Mouse (Mus musculus): ENCODE data around the gene Cabp1.

The Cabp1 gene

DNA sequence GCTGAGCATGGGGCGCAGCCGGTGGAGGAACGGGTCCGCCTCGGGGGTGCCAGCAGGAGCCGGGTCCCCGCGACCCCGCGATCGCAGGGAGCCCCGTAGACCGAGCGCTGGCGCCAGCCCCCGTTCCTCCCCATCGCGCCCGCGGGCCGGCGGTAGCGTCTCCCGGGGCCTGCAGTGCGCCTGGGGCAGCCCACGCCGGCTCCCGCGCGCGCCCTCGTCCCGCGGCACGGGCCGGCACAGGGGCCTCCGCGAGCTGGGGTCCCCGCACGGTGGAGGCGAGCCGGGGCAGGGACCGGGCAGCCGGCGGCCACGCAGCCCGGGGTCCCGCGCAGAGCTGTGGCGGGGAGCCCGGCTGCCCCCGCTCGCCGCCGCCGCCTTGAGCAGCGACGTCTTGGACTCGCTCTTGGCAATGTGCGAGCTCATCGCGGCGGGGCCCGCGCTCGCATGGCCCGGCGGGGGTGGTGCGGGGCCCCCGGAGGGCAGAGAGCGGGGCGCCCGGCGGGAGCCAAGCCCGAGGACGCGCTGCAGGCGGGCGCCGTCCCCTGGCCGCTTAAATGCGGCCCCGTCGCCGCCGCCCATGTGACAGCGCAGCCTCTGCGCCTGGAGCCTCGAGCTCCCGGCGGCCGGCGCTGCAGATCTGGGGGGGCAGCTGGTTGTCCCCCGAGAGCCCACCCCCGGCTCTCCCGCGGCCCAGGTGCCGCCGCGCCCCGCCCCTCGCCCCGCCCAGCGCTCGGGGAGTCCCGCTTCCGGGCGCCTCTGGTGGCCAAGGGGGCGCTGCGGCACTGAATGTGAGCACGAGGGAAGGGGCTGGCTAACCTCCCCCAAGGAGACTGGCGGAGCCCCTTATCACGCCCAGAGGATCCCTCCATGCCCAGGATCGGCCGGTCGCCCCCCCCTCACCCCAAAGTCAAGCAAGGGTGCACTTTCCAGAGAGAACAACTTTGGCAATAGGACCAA, at the start of gene Cabp1:
TSS of gene Cabp1 (minus strand) at position 713 of the 957 bp plus-strand sequence.
- DNase-seq (ENCODE audit: low read depth, low spot score), result no peak

DNA sequence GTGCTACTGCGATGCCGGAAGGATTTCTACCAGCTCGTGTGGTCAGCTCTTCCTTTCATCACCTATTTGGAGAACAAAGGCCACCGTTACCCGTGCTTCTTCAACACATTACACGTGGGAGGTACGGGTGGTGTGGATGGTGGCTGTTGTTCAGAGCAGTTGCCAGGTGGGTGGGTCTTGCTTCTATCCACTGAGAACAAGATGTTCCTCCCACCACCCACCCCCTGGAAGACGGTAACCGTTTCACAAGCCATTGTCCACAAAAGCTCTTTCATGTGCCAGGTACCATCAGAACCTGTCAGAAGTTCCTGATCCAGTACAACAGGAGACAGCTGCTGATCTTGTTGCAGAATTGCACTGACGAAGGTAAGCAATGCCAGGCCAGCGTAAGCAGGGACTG, 46.0 kb upstream of the Cabp1 start:
- no peak for DNase-seq (ENCODE audit: low read depth, low spot score)

DNA sequence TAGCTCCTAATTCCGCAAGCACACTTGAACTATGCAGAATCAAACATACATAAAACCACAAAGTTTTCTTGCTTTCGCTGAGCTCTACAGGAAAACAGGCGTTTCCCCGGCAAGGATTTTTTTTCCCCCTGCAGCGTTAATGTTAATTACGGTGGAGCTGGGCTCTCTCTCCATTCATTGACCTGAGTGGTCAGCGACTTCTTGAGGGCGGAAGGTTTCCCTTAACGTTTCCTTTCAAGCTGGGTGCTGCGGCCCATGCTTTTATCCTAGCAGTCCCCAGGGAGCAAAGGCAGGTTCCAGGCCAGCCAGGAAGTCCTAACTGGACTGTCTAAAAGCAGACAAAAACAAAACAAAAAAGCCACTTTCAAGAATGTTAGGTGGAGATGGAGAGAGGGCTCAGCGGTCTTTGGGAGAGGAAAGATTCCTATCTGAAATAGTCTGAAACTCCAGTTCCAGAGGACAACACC, 44.6 kb upstream of the Cabp1 start:
- DNase-seq (ENCODE audit: low read depth, low spot score), result no peak

DNA sequence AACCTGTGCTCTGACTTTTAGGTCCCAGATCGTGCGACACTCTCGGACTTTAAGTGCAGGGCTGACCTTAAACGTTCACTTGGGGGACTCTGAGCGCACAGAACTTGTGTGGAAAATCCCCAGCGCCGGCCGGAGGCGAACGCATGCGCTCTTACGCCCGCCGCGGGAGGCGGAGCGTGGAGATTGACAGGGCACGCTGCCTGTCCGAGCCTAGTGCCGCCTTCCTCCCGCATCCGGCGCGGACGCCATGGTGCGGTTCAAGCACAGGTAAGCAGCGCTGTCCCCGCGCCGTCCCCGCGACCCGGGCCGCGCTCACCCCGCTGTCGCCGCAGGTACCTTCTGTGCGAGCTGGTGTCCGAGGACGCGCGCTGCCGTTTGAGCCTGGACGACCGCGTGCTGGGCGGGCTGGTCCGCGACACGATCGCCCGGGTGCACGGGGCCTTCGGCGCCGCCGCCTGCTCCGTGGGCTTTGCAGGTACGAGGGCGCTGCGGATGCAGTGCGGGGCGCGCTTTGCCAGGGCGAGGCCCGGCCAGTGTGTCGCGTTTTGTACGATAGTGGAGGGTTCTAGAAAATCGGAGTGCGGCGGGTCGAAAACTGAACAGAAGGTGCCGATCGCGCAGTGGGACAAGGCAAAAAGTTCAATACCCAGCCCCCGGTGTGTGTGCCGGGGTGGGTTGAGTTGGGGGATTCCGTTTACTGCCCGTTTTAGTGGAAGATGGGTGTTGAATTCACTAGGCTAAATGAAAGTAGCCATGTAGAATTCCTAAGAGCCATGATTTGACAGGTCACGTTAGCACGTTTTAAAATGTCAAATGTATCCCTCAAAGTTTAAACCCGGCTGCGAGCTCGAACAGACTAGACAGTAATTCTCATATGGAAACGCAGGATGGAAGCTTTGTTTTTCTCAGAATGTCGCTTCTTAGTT, 43.9 kb upstream of the Cabp1 start:
- peak; percentile 82 for DNase-seq (ENCODE audit: low read depth, low spot score)

DNA sequence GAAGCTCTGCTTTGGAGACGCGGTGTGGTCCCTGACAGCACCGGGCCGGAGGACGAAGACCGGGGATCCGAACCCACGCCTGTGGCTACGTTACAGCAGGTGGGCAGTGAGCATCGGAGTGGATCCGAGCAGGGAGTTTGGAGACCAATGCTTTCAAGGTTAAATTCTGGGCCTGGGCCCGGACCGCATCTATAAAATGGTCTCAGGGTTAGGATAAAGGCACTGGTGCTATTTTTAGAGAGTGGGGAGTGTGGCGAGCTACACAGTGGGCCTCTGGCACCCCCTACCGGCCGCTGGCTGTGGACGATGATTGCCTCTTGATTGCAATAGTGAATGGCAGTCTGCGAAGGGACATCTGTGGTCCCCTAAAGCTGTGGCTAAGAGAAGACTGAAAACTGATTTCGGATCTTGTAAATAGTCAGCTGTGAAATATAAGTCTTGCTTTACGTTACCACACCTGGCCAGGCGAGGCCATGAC, 41.6 kb upstream of the Cabp1 start, which contains the start of gene Pop5:
TSS of gene Pop5 (plus strand) at position 51 of the 478 bp plus-strand sequence.
- peak; percentile 82 for DNase-seq (ENCODE audit: low read depth, low spot score)

DNA sequence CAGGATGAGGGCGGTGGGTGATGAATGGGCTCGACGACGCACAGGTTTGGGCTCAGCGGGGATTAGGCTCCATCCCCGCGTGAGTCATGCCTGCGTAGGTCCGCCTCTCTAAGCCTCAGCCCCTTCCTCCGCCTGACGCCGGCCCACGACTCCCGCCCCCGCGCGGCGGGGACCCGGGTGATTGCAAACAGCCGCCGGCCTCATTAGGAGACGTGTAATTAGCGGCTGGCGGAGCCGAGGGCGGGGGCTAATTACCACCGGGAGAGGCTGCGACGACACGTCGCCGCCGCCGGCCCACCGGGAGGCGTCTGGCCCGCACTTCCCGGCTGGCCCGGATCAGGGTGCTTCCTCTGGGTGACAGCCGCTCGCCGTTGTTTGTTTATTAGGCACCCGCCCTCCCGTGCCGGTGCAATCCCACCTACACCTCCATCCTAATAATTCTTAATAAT, 41.2 kb upstream of the Cabp1 start:
- peak; percentile 63 for DNase-seq (ENCODE audit: low read depth, low spot score)

DNA sequence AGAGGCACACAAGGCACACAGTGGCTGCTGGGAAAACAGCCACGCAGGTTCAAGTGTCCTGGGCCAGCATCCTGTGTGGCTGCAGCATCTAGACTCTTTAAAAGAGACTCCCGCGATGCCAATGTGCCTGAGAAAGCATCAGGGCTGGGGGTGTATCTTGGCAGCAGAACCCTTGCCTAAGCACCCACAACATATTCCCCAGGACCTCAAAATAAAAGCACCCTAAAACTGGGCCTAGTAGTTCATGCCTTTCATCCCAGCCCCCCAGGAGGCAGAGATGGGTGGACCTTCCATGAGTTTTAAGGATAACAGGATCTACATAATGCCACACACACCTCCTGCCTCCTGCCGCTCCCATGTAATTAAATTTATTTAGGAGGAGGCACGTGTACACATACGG, 40.3 kb upstream of the Cabp1 start:
- DNase-seq (ENCODE audit: low read depth, low spot score), result no peak

DNA sequence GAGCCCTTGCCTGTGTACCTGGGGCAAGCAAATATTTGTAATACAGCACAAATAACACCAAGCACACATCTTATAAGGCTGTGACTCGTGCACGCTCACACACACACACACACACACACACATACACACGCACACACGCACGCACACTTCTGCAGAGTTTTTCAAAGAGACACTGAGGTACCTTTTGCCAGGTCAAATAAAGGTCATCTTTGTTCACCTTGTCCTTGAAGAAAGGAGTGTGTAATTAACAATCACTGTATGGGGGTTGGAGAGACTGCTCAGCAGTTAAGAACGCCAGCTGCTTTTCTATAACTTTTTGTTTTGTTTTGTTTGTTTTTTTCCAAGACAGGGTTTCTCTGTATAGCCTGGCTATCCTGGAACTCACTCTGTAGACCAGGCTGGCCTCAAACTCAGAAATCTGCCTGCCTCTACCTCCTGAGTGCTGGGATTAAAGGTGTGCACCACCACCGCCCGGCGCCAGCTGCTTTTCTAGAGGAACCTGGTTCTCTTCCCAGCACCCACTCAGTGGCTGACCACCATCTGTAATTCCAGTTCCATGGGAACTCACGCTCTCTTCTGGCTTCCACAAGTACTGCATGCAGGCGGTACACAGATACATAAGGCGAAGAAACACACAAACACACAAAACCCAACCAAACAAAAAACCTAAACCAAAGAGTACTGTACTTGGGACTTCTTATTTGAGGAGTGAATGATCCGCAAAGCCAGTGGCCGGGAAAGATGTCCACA, 39.0 kb upstream of the Cabp1 start:
- no peak for DNase-seq (ENCODE audit: low read depth, low spot score)

DNA sequence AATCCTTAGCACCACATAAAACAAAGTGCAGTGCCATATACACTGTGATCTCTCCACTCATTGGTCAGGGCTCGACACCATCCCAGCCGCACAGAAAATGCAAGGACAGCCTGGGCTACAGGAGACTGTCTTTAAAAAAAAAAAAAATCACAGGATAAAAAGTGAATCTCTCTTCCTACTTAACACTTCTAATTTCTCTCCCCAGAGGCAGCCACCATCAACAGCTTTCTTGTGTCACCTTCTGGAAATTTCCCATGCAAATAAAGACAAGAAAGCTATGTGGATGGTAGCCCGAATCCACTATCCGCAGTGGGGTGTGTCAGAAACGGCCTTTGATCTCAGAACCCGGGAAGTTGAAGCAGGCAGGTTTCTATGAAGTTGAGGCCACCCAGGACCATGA, 38.3 kb upstream of the Cabp1 start:
- DNase-seq (ENCODE audit: low read depth, low spot score), result no peak

DNA sequence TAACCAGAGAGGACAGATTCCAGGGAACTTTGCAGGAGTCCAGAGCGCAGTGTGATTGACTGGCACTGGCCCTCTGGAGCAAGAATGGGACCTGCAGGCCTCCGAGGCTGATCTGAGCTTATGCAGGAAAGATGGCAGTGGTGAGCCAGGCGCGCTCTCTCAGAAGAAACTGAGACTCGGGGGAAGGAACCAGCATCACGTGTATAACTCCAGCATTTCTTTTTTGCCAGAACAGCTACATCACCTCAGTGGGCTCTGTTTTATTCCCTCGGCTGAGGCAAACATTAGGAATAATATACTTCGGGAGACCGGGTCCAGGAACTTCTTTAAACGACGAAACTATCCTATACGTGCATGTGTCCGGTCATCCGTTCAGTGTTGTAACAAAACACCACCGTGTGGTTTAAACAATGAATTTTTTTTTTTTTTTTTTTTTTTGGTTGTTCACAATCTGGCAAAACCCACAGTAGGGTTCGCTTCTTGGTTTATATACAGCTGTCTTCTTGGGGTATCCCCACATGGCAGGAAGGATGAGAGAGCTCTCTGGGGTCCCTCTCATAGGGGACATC, 37.5 kb upstream of the Cabp1 start:
- DNase-seq (ENCODE audit: low read depth, low spot score), result no peak

DNA sequence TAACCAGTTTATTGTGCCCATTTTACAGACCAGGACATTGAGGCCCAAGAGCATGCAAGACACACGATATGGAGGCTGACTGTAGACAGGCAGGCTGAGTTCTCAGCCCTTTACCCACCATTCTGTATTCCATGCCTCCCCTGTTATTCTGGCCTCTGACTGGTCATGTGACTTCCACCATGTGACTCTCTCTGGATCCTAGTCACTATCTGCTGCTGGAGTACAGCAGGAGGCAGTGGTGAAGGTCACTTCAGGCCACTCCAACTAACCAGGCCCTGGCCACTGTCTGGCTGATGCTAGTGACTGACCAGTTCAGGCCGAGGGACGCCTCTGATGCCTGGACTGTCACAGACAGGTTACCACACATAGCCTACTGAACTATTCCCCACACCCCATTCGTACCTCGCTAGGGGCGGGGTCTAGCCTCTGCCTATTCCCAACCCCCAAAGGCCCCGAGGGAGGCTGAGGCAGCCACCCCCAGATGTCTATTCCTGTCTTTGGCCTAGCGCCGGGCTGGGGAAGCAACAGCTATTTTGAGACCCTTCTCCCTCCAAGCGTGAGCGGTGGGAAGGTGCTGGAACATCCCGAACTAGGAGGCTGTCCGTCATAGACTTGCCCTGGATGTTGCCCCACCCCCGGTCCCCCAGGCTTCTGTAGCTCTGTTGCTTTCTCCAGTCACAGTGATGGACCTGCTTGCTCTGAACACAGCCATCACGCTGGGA, 36.8 kb upstream of the Cabp1 start:
- DNase-seq (ENCODE audit: low read depth, low spot score), result no peak

DNA sequence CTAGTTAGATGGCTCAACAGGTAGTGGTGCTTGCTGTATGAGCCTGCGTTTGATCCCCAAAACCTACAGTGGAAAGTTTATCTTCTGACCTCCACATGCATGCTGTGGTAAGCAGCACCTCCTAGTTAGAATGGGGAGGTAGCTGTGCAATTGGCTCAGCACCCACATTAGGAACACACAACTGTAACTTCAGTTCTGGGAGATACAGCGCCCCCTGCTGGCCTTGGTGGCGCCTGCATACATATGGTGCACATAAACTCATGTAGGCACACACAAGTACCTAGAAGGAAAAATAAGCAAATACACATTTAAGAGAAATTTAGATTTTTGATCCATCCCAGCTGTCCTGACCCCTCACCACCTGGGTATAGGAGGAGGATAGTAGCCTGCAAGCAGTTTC, 28.3 kb upstream of the Cabp1 start:
- DNase-seq (ENCODE audit: low read depth, low spot score), result no peak

DNA sequence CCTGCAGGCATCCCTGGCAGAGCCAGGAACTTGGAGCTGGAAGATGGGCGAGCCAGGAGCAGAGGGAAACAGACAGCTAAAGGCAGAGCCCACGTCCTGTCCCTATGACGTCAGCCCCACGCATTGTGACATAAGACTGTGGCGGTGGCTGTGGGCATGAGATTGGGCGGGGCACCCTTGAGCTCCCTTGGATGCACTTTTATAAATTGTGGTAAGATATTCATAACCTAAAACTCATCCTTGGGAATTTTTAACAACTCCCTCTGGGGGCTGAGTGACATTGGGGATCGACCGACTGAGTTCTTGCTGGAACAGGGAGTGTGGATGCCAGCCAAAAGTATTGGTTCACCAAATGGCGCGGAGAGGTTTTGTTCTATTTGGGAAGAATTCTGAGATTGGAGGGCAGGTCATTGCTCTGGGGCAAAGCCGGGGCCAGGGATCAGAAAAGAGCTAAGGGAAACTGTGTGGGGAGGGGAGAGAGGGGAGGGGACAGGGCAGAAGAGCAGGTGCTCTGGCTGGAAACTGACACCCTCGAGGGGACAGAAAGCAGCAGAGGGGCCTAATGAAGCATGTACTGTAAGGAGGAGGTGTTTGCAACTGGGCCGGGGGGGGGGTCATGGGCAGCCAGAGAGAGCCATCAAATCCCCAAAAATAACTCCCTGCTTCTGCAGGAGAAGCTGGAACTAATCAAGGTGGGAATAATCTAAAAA, 26.9 kb upstream of the Cabp1 start:
- DNase-seq (ENCODE audit: low read depth, low spot score), result no peak

DNA sequence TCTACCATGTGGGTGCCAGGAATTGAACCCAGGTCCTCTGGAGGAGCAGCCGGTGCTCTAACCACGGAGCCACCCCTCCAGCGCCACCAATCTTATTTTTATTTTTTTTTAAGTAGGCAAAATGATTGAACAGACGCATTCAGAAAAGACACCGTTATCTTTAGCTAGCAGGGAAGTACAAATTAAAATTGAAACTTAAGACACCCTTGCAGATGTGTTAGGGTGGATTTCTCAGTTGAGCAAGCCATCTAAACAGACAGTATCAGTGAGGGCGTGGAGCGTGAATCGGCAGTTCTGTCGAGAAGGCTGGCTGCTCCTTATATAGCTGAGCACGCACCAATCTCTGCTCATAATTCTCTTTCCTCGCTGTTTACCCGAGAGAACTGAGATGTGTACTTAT, 23.8 kb upstream of the Cabp1 start:
- no peak for DNase-seq (ENCODE audit: low read depth, low spot score)

DNA sequence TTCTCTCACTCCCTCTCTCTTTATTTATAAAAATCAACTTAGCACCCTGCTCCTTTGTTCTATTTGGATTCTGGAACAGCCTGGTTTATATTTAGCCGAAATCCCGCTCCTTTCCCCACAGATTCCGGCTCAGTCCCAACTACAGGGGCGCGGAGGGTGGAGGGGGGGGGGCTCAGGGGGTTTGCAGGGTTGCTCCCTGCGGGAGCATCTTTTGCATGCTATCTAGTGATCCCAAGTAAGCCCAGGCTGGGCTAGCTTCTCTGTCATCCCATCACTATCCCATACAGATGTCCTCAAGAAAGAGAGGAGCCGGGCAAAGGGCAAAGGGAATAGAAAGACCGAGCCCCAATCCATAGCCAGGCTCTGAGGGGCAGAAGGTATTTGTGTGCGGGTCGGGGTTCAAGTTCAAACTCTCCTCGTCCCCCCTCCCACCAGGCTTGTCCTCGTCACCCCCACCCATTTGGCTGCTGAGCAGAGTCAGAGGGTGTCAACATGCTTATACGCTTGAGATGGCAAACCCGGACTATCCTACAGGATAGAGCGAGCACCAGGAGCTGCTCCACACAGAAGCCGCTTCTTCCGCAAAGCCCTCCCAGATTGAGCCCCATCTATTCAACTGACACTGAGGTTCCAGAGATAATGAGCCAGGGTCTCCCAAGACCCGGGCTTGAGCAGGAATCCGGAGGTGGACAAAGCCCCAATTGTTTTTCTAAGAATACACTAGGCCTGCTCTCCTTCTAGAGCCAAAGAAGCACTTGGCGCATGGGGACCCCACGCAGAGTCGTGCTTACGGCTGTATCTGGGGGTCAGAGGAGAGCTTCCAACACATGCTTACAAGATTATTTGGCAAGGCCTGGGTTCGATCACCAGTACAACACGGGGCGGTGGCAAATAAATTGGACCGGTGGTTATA, 21.3 kb upstream of the Cabp1 start:
- DNase-seq (ENCODE audit: low read depth, low spot score), result no peak

DNA sequence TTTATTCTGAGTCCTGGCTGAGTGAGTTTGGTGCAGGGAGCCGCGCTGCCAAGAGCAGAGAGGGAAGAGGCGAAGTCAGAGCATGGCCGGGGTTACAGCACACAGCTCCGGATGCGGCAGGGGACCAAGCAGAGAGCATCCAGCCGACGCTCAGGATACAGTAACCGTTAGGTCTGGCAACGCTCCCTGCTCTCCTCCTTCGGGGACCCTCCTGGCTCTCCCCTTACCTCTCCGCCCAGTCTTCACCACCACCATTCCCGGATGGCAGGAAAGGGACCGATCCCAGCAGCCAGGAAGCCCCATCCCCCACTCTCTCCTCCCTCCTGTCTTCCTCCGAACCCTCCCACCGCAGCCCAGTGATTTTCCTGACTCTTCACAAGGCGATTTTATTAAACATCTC, 20.7 kb upstream of the Cabp1 start:
- no peak for DNase-seq (ENCODE audit: low read depth, low spot score)

DNA sequence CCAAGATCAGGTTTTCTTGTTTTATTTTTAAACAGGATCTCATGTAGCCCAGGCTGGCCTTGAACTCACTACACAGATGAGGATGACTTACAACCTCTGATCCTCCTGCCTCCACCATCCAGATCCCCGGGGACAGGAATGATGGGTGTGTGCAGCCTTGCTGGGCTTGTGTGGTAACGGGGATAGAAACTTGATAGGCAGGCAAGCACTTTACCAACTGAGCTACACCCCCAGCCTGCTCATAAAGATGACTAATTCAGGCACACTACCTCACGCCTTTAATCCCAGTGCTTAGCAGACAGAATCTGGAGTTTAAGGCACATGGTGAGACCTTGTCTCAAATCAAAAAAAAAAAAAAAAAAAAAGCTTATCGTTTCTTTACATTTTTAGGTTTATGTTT, 18.7 kb upstream of the Cabp1 start:
- DNase-seq (ENCODE audit: low read depth, low spot score), result no peak

DNA sequence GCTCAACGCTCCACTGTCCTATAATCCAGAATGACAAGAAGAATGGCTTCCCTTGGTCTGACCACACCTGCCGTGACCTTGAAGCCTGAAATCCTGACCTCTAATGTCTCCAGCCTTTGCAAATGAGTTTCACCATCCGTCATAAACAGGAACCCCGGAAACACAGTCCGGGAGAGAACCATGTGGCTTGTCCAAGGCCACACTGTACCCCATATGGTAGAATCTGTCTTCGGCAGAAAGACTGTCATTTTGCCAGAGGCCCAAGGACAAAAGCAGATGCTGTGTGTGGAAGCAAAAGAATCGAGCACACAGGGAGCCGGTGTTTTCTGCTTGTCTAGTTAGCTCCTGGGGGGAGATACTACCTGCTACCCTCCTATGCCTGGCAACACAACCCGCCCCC, 18.3 kb upstream of the Cabp1 start:
- DNase-seq (ENCODE audit: low read depth, low spot score), result no peak

DNA sequence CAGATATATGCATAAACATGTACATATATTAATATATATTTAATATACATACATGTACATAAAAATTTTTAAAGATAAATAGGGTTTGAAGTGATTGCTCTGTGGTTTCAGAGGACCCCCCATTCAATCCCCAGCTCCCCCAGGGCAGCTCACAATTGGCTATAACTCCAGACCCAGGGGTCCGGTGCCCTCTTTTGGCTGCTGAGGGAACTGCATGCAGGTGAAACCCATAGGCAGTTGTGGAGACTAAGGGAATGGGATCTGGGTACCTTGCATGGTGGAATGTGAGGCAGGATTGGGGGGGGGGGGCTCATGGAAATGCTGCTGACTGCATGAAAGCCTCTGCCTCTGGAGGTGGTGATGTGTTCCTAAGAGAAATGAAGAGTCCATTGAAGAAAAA, 16.2 kb upstream of the Cabp1 start:
- no peak for DNase-seq (ENCODE audit: low read depth, low spot score)
